Mouse (Mus musculus): ENCODE measurements at regions not wholly inside any gene's neighbourhood (a gene's known extent, or its start where the extent isn't known, plus 50 kb on each side); places are given as distances from the start of the nearest gene placed in this dataset.

- no peak for DNase-seq (ENCODE audit: low spot score)
These were observed 138.3 kb upstream of the Lpp start for GRCm38 (mm10) chr16:24255037-24255436.

DNA sequence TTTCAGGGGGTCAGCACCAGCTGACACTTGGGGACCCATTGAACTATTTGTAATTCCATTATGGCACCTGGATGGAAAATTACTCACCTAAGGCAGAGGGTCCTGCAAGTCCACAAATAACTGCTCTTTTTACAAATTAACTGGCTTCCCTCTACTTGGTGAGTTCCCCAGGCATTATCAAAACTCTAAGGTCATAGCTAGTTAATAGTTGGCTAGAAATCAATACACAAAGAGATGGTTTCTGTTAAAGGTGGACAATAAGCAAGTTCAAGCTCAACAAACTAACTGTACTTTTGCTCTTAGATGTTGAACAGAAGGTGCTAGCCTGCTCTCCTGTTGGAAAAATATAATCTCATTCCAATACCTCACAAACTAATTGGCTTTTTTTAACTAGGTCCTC is 138.7 kb upstream of the Lpp start:
- DNase-seq (ENCODE audit: low spot score) = no peak

DNA sequence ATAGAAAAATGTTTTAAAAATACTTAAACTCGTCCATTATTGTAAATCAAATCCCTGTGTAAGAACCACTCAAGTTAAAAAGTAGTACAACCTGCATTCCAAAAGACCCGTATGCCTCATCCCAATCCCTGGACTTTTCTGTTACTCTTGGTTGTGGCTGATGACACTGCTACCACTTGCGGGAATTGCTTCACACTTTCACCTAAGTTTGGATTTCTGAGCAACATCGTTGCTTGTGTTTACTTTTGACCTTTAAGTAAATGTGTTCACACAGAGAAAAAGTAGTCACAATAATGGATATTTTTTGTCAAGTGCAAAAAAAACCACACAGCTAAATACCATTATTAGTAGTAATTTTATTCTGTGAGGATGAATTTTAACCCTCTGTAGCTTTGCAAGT is 139.2 kb upstream of the Lpp start:
- DNase-seq (ENCODE audit: low spot score) = no peak

DNA sequence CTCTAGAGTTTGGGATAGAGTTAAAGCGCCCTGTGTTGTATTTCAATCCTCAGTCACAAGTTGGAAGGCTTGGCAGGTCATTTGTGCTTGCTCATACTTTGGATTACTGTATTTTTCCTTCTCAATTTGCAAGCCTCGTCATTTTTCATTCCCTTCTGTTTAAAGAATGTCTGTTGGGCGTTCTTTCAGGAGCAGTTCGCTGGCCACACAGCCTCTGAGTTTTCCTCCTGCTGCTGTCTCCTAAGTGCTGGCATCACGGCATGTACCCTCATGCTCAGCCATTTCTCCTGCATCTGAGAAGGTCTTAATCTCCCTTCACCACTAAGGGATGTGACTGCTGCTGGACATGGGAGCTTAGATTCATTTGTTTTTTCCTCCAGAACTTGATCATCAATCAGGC is 146.0 kb upstream of the Lpp start:
- no peak for DNase-seq (ENCODE audit: low spot score)

DNA sequence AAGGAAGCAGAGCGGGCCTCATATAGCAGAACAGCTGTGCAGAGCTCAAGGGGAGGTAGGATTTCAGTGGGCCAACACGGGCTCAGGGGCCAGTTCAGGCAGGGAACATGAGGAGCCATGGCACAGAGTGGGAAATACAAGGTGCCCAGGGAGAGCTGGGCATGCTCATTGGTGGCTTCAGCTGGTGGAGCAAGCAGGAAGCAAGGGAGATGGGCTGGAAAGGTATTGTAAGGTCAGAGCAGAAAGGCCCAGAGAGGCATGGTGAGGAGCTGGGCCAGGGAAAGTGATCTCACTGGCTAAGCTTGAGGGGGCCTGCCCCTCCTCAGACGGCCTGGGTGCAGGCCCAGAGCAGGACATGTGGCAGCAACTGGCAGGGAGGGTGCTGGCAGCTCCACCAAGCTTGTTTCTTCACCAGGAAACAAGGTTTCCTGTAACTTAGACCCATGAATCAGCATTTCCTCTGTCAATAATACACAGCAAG is 155.2 kb upstream of the Lpp start:
- DNase-seq (ENCODE audit: low spot score) = no peak

- no peak for DNase-seq (ENCODE audit: low spot score)
These were observed 155.9 kb upstream of the Lpp start for GRCm38 (mm10) chr16:24237425-24237824.

- no peak for DNase-seq (ENCODE audit: low spot score)
These were observed 156.3 kb upstream of the Lpp start for GRCm38 (mm10) chr16:24237013-24237412.

- no peak for DNase-seq (ENCODE audit: low spot score)
These were observed 156.8 kb upstream of the Lpp start for GRCm38 (mm10) chr16:24236511-24236910.

DNA sequence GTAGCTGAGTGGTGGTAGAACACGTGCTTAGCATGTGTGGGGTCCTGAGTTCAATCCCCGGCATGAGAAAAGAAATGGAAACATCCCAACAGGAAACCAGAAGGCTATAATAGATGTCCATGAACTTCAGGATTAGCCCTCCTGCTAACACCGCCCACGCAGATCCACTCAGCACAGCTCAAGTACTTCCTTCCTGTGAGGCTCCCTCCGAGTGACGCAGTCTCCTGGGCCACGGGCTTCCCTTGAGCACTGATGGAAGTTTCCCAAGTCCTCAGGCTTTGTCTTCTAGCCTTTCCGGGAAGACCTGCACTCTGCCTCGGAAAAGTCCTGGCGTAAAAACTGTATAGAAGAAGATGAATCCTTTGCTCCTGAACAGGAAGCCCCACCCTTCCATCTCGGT is 158.5 kb upstream of the Lpp start:
- no peak for DNase-seq (ENCODE audit: low spot score)

- DNase-seq (ENCODE audit: low spot score) = no peak
These were observed 161.2 kb upstream of the Lpp start for GRCm38 (mm10) chr16:24232001-24232530.

- DNase-seq (ENCODE audit: low spot score) = no peak
These were observed 161.8 kb upstream of the Lpp start for GRCm38 (mm10) chr16:24231506-24231905.

- DNase-seq (ENCODE audit: low spot score) = no peak
These were observed 164.2 kb upstream of the Lpp start for GRCm38 (mm10) chr16:24229002-24229607.

DNA sequence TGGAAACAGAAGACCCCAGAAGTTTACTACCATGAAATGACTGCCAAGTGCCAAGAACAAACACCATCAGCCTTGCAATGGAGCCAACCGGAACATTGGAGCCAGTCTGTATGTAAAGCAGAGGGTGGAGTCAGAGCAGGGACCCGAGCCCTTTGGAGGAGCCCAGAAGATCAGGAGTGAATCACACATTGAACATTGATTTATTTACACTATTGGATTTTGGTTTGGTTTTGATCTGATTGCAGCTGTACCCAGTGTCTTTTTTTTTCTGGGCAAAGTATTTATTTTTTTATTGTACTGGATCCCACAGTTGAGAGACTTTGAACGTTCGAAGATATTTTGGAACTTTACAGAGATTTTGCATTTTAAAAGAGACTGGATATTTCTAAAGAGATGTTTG is 167.4 kb upstream of the Lpp start:
- no peak for DNase-seq (ENCODE audit: low spot score)

DNA sequence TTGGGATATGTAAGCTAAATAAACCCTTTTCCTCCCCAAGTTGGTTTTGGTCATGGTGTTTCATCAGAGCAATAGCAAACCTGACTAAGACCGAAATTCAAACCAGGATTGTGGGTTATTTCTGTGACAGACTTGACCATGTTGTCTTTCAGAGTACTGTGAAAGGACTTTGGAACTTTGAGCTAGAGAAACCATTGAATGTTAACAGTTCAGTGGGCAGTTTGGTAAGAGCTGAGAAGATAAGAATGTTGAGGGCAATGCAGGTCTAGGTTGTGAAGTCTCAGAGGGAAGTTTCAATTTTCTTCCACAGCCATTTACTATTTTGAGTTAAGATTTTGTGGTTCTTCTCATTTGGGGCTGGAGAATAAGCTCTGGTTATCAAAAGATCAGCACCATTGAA is 168.2 kb upstream of the Lpp start:
- DNase-seq (ENCODE audit: low spot score) = no peak

DNA sequence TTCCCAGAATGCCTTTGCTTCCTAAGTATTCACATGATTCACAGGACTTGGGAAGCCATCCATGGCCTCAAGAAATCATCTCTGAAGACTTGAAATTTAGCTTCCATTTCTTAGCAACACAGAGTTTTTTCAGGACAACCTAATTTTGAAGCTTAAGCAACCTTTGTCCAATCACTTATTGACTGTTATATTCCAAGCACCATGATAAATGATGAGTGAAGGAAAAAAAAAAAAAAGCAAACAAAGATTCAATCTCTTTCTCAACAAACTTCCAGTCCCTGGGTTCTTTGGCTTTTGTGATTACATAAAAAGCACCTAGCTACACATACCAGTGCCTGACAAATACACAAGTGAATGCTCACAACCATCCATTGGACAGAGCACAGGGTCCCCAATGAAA is 169.4 kb upstream of the Lpp start:
- no peak for DNase-seq (ENCODE audit: low spot score)

DNA sequence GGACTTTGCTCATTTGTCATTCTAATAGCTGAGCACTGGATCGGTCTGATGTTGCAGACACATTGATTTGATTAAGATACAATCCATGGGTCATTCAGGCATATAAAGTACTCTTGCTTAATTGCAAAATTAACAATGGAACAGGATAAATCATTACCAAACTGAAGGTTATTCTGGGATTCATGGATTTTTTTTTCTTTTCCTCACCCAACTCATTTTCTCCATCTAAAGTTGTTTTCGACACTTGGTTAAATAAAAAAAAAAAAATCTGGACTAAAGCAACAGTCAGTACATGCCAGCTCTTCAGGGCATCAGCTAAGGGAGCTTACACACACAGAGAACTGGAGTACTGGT is 169.8 kb upstream of the Lpp start:
- no peak for DNase-seq (ENCODE audit: low spot score)

DNA sequence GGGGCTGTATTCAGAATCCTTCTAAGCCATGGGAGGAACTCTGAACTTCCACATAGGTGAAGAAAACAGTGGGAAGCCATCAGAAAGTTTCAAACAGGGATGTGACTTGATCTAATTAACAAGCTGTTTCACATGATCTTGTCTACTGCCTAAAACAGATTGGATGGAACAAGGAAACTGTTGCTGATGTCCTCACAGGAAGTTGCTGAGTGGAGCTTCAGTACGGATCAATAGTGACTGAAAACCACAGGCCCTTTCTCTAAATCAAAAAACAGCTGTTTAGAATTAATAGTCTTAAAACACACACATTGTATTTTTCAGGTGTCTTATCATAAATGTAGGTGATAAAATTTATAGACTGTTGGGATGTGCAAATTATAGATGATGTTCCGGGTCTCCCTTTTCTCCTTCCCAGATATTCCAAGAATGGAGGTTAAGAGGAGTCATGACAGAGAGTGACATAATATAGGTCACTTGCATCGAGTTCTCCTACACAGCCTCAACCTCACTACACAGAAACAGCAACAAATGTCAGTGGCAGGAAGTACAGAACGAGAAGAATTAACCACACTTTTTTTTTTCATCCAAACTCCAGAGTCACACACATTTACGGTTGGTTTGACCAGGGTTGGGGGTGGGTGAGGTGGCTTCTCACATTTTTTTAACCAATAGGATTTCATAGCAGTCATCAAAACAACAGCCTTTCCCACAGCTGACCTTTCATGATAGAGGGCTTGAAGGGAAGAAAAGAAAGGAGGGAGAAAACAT is 170.4 kb upstream of the Lpp start:
- no peak for DNase-seq (ENCODE audit: low spot score)

DNA sequence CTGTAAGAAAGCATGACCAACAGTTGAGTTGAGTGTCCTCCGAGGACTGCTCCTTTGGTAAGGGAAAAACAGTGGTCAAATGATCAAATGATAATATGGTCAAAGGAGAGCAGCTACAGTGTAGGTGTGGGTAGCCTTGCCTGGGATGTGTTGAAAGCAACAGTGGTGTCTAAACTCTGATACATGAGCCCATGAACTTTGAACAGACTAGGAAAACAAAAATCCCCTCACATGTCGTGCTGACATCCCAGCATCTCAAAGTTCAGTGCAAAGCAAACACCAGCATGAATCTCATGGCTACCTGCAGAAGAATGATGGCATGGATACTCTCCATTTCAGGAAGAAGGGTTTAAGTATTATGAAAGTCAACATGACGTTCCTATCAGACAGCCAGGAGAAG is 171.3 kb upstream of the Lpp start:
- DNase-seq (ENCODE audit: low spot score) = no peak

DNA sequence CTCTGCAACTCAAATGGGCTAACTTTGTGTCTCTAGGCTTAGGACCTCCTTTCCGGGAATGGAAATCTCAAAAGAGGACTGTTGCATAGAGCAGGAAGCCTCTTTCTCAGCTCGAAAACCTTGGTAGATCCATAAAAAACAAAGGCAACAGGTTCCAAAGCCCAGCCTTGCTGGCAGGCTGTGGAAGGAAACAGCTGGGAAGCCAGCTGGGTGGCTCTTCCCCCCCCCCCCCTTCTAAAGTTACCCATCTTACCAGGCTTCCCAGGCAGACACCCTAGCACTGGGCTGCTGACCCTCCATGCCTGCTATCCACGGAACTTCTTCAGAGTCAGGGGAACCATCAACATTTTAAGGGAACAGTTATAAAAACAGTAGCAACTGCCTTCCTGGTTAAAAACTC is 172.7 kb upstream of the Lpp start:
- DNase-seq (ENCODE audit: low spot score) = no peak

- DNase-seq (ENCODE audit: low spot score) = no peak
These were observed 173.6 kb upstream of the Lpp start for GRCm38 (mm10) chr16:24219691-24220090.

DNA sequence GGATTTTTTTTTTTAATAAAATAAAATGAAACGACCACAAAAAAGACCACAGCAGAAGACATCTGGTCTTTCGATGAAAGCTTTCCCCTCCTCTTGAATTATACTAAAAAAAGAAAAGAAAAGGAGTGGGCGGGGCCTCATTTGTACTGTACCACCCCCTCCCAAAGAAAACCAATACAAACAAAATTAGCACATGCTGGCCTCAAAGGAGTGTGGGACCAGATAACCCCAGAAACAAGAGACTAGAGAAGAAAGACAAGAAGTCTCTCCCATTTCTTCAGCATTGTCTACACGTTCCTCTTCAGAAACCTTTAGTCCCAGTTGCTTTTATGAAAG is 174.5 kb upstream of the Lpp start:
- no peak for DNase-seq (ENCODE audit: low spot score)

- DNase-seq (ENCODE audit: low spot score) = no peak
These were observed 175.0 kb upstream of the Lpp start for GRCm38 (mm10) chr16:24218162-24218849.

GRCm38 (mm10) chr16:24216828-24217227 is 176.5 kb upstream of the Lpp start:
- DNase-seq (ENCODE audit: low spot score) = no peak

Data from c-Kit-positive CD71-positive TER-119-positive erythroid progenitor cells, embryonic 14.5 days (primary cell).